Mouse (Mus musculus) forebrain, embryonic 13.5 days (tissue): ENCODE measurements around the gene H2-T24. TPM values are rescaled to one million over a fixed set of nuclear protein-coding genes. Genes with fewer than 3 reads are reported as not detected.
"Not testable (repeated sequence)": the region's sequence is repeated elsewhere in the genome, so short reads cannot be mapped to it uniquely, and the experiment has no call there.

Experiments used
- ATAC-seq: fragments of 200-750 bp; cut with Nextera tagmentation; 2 replicates; pipeline ENCODE4 v1.8.0; 2017
- H3K27ac ChIP-seq: fragments of 300-500 bp; sonication (generic); 2 replicates; pipeline ENCODE4 v1.5.1; 2015; ENCODE audit warnings: inconsistent platforms, mild to moderate bottlenecking, moderate library complexity
- H3K27me3 ChIP-seq: fragments of 300-500 bp; sonication (generic); 2 replicates; pipeline ENCODE4 v1.6.1; 2015; ENCODE audit warnings: mild to moderate bottlenecking, inconsistent platforms
- H3K36me3 ChIP-seq: fragments of 300-500 bp; sonication (generic); 2 replicates; pipeline ENCODE4 v1.6.1; 2015; ENCODE audit warnings: mild to moderate bottlenecking, inconsistent platforms; ENCODE audit not compliant: poor library complexity, severe bottlenecking
- H3K4me1 ChIP-seq: fragments of 300-500 bp; sonication (generic); 2 replicates; pipeline ENCODE4 v1.6.1; 2015; ENCODE audit warnings: inconsistent platforms
- H3K4me2 ChIP-seq: fragments of 300-500 bp; sonication (generic); 2 replicates; pipeline ENCODE4 v1.6.1; 2015; ENCODE audit warnings: inconsistent platforms, mild to moderate bottlenecking, moderate library complexity
- H3K4me3 ChIP-seq: fragments of 300-500 bp; sonication (generic); 2 replicates; pipeline ENCODE4 v1.5.1; 2015; ENCODE audit warnings: mild to moderate bottlenecking, inconsistent platforms
- H3K9ac ChIP-seq: fragments of 300-500 bp; sonication (generic); 2 replicates; pipeline ENCODE4 v1.6.1; 2015; ENCODE audit warnings: mild to moderate bottlenecking, inconsistent platforms
- H3K9me3 ChIP-seq: fragments of 300-500 bp; sonication (generic); replicated peaks from 2 replicates; pipeline ENCODE4 v1.6.1; 2016; ENCODE audit warnings: inconsistent platforms
- WGBS: fragments of 180-500 bp; shearing (Covaris S2); methylation state at CpG from one replicate; pipeline ENCODE4 v1.1.7; 2015; 5-methylcytosine and 5-hydroxymethylcytosine counted together
- polyA plus RNA-seq: library from polyadenylated mRNA; unstranded; fragments of >200 nt; fragmentation: Nextera tagmentation; extraction: Ambion mirVana; gene quantifications from 2 replicates; pipeline ENCODE4 v1.2.1, GENCODE M21; 2015

Gene H2-T24
- polyA plus RNA-seq, 1 experiment from 2014 or later, result 6.5 TPM

GRCm38 (mm10) chr17:36019519-36019918 lies 841 bp downstream of the H2-T24 start:
- no peak overlapping the region for H3K9ac ChIP-seq
- no peak overlapping the region for H3K4me2 ChIP-seq
- H3K36me3 ChIP-seq, result peaks cover 14% of the 10 kb centered on the region
- H3K4me1 ChIP-seq, result peaks cover 5% of the 10 kb centered on the region; the same call in 1 of the 2 replicates
- H3K27me3 ChIP-seq, result no peaks in the 10 kb centered on the region
- no peak for ATAC-seq
- no peaks in the 10 kb centered on the region for H3K9me3 ChIP-seq
- H3K27ac ChIP-seq, result no peak overlapping the region
- 68% methylated on average over 3 of the region's 3 CpGs for WGBS
- no peak overlapping the region for H3K4me3 ChIP-seq

DNA sequence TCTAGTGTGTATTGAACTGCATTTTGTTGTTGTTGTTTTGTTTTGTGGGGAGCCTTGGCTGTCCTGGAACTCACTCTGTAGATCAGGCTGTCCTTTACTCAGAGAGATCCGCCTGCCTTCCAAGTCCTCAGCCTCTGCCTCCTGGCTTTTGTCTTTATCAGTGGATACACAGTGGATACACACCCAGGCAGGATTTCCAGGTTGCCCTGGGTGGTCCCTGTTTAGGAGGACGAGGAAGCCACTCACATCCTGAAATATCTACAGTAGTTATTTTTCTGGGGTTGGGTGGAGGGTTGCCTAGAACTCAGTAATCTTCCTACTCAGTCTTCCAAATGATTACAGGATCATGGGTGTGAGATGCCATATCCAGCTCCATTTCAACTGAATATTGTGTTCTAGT lies 1.4 kb downstream of the H2-T24 start:
- ATAC-seq, result no peak
- Histone ChIP-seq H3K9me3 (no peaks in the 10 kb centered on the region), H3K27ac (no peak overlapping the region), H3K36me3 (peaks cover 19% of the 10 kb centered on the region), H3K4me2 (no peak overlapping the region), H3K4me3 (no peak overlapping the region), H3K9ac (no peak overlapping the region), H3K27me3 (no peaks in the 10 kb centered on the region), H3K4me1 (peaks cover 5% of the 10 kb centered on the region; the same call in 1 of the 2 replicates)
- WGBS, result 81% methylated on average over 2 of the region's 2 CpGs

DNA sequence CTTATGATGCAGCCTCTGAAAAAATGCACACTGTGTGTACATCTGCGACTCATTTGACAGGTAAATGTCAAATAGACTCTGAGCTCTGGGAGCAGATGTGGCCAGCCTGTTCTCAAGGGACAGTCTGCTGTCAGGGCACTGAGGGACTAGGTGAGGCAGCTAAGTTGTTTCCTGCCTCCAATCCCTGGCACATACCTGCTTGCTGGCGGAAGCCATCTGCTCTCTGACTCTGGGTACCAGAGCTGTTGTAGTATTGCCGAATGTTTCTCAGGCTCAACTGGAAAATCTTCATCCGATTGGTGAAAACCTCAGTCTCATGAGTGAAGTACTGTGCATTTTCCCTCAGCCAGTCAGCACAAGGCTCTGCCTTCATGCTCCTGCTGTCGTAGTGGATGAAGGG lies 3.3 kb downstream of the H2-T24 start:
- Histone ChIP-seq H3K36me3 (peaks cover 19% of the 10 kb centered on the region), H3K27me3 (no peaks in the 10 kb centered on the region), H3K4me2 (no peak overlapping the region), H3K9ac (no peak overlapping the region), H3K27ac (no peak overlapping the region), H3K4me1 (peaks cover 5% of the 10 kb centered on the region; the same call in 1 of the 2 replicates), H3K9me3 (no peaks in the 10 kb centered on the region), H3K4me3 (no peak overlapping the region)
- 92% methylated on average over 5 of the region's 5 CpGs for WGBS
- ATAC-seq, result no peak

GRCm38 (mm10) chr17:36014977-36015376 lies 5.4 kb downstream of the H2-T24 start:
- 93% methylated on average over 5 of the region's 5 CpGs for WGBS
- ATAC-seq, result no peak
- H3K9ac ChIP-seq, result no peak overlapping the region

GRCm38 (mm10) chr17:36004409-36004808 lies 16.0 kb downstream of the H2-T24 start:
- H3K9me3 ChIP-seq, H3K27me3 ChIP-seq, H3K4me1 ChIP-seq, H3K36me3 ChIP-seq, H3K4me2 ChIP-seq, H3K9ac ChIP-seq, H3K27ac ChIP-seq, H3K4me3 ChIP-seq, ATAC-seq: not testable (repeated sequence)
- 89% methylated on average over 7 of the region's 7 CpGs for WGBS

More at GRCm38 (mm10) chr17:36014977-36015376, 5.4 kb downstream of the H2-T24 start:
- no peaks in the 10 kb centered on the region for H3K9me3 ChIP-seq
- H3K27ac ChIP-seq, result no peak overlapping the region
- H3K4me3 ChIP-seq, result no peak overlapping the region
- no peaks in the 10 kb centered on the region for H3K27me3 ChIP-seq
- H3K4me1 ChIP-seq, result no peaks in the 10 kb centered on the region
- peaks cover 19% of the 10 kb centered on the region for H3K36me3 ChIP-seq
- no peak overlapping the region for H3K4me2 ChIP-seq

DNA sequence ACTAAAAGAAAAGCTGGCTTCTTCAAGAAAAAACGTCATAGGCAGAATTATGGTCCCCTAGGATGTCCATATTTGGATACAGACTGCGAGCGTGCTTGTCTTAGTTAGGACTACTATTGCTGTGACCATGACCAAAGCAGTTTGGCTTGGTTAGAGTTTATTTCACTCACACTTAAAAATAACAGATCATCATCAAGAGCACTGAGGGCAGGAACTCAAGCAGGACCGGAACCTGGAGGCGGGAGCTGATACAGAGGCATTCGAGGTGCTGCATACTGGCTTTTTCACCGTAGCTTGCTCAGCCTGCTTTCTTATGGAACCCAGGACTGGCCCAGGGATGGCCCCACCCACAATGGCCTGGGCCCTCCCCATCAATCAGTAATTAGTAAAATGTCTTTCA lies 17.0 kb downstream of the H2-T24 start:
- no peak overlapping the region for H3K9ac ChIP-seq
- peaks cover 6% of the 10 kb centered on the region; the same call in 1 of the 2 replicates for H3K36me3 ChIP-seq
- 96% methylated on average over 7 of the region's 7 CpGs for WGBS
- no peak overlapping the region for H3K4me2 ChIP-seq
- no peaks in the 10 kb centered on the region for H3K27me3 ChIP-seq
- H3K4me3 ChIP-seq, result no peak overlapping the region
- ATAC-seq, result no peak
- no peaks in the 10 kb centered on the region for H3K4me1 ChIP-seq
- H3K9me3 ChIP-seq, result no peaks in the 10 kb centered on the region
- H3K27ac ChIP-seq, result no peak overlapping the region

- H3K36me3 ChIP-seq, result peaks cover 6% of the 10 kb centered on the region; the same call in 1 of the 2 replicates
- H3K9ac ChIP-seq, result no peak overlapping the region
- no peaks in the 10 kb centered on the region for H3K27me3 ChIP-seq
- H3K4me2 ChIP-seq, result no peak overlapping the region
- WGBS, result 96% methylated on average over 6 of the region's 6 CpGs
- no peak overlapping the region for H3K4me3 ChIP-seq
- H3K27ac ChIP-seq, result no peak overlapping the region
- ATAC-seq, result no peak
- peaks cover 8% of the 10 kb centered on the region; the same call in 1 of the 2 replicates for H3K4me1 ChIP-seq
- no peaks in the 10 kb centered on the region for H3K9me3 ChIP-seq
Measured at GRCm38 (mm10) chr17:36001966-36002365, 18.4 kb downstream of the H2-T24 start.

DNA sequence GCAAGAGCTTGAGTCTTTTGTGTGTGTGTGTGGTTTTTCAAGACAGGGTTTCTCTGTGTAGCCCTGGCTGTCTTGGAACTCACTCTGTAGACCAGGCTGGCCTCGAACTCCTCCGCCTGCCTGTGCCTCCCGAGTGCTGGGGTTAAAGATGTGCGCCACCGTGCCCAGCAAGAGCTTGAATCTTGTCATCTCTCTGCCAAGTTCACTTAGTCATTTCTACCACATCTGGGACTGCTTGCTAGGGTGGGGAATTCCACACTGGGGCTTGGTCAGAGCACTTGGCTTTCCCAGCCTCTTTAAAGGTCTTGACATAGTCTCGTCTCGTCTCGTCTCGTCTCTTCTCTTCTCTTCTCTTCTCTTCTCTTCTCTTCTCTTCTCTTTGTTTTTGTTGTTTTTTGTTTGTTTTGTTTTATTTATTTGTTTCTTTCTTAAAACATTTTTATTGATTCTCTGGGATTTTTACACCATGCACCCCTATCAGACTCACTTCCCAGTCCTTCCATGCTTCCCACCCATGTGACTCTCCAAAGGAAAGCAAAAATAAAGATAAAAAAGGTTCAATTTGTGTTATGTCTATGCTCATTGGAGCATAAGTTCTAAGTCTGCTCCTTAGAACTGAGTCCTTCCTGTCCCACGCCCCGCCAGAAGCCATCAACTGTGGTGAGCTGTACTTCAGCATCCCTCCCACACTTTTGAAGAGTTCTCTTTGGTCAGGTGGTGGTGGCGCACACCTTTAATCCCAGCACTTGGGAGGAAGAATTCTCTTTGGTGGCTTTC lies 19.1 kb downstream of the H2-T24 start:
- no peak overlapping the region for H3K27ac ChIP-seq
- H3K27me3 ChIP-seq, result no peaks in the 10 kb centered on the region
- no peak overlapping the region for H3K4me2 ChIP-seq
- peaks cover 10% of the 10 kb centered on the region; the same call in 1 of the 2 replicates for H3K4me1 ChIP-seq
- no peak overlapping the region for H3K9ac ChIP-seq
- H3K36me3 ChIP-seq, result peaks cover 5% of the 10 kb centered on the region; the same call in 1 of the 2 replicates
- WGBS, result 97% methylated on average over 12 of the region's 12 CpGs
- no peak overlapping the region for H3K4me3 ChIP-seq
- ATAC-seq, result no peak
- H3K9me3 ChIP-seq, result no peaks in the 10 kb centered on the region

GRCm38 (mm10) chr17:36000349-36000748 lies 20.0 kb downstream of the H2-T24 start:
- H3K4me1 ChIP-seq, result peaks cover 19% of the 10 kb centered on the region
- ATAC-seq, result no peak

GRCm38 (mm10) chr17:35999356-35999755 lies 21.0 kb downstream of the H2-T24 start:
- no peak overlapping the region for H3K27ac ChIP-seq
- no peaks in the 10 kb centered on the region for H3K27me3 ChIP-seq
- no peak overlapping the region for H3K9ac ChIP-seq
- no peak overlapping the region for H3K4me2 ChIP-seq
- H3K4me3 ChIP-seq, result no peak overlapping the region
- WGBS, result 91% methylated on average over 7 of the region's 7 CpGs
- H3K9me3 ChIP-seq, result no peaks in the 10 kb centered on the region
- no peaks in the 10 kb centered on the region for H3K36me3 ChIP-seq
- peaks cover 20% of the 10 kb centered on the region for H3K4me1 ChIP-seq
- ATAC-seq, result no peak

More at GRCm38 (mm10) chr17:36000349-36000748, 20.0 kb downstream of the H2-T24 start:
- no peak overlapping the region for H3K4me2 ChIP-seq
- 90% methylated on average over 4 of the region's 4 CpGs for WGBS
- H3K4me3 ChIP-seq, result no peak overlapping the region
- no peak overlapping the region for H3K27ac ChIP-seq
- no peaks in the 10 kb centered on the region for H3K9me3 ChIP-seq
- no peak overlapping the region for H3K9ac ChIP-seq
- H3K36me3 ChIP-seq, result no peaks in the 10 kb centered on the region
- no peaks in the 10 kb centered on the region for H3K27me3 ChIP-seq

DNA sequence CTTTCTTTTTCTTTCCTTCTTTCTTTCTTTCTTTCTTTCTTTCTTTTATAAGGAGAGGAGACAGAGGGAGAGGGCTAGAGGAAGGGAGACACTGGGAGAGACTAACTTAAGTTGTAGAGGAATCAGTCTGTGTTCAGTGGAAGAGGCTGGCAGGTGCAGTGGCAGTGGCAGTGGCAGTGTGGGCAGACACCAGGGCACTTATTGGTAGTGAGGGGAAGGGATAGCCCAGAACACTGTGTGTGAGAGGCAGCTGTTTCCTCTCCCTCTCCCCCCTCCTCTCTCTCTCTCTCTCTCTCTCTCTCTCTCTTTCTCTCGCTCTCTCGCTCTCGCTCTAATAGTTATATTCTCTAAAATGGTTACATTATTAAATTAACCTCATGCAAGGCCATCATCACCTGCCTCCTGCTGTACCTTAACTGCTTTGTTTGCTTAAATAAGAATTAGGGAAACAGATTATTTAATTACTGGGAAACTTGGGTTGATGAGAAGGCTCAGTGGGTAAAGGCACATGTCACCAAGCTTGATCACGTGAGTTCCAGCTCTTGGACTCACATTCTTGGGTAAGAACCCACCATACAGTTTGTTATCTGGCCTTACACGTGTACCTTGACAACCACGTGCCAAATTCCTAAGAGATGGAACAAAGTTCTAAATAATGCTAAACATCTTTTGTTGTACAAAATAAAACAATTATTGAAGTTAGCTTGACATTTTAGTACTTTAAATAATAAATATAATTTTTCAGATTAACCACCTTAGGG lies 21.6 kb downstream of the H2-T24 start:
- Histone ChIP-seq H3K9me3 (no peaks in the 10 kb centered on the region), H3K4me1 (peaks cover 20% of the 10 kb centered on the region), H3K36me3 (no peaks in the 10 kb centered on the region), H3K4me2 (no peak overlapping the region), H3K27me3 (no peaks in the 10 kb centered on the region), H3K4me3 (no peak overlapping the region), H3K27ac (no peak overlapping the region), H3K9ac (no peak overlapping the region)
- 80% methylated on average over 6 of the region's 6 CpGs for WGBS
- ATAC-seq, result no peak
